Mouse (Mus musculus): ENCODE results near the gene Zcchc14. TPM values are rescaled to one million over a fixed set of nuclear protein-coding genes. Genes with fewer than 3 reads are reported as not detected.
A peak's percentile ranks its signal among the peaks of the same experiment; 100 is the strongest.

Zcchc14 gene
- polyA plus RNA-seq, 1 experiment = 18.2 TPM

DNA sequence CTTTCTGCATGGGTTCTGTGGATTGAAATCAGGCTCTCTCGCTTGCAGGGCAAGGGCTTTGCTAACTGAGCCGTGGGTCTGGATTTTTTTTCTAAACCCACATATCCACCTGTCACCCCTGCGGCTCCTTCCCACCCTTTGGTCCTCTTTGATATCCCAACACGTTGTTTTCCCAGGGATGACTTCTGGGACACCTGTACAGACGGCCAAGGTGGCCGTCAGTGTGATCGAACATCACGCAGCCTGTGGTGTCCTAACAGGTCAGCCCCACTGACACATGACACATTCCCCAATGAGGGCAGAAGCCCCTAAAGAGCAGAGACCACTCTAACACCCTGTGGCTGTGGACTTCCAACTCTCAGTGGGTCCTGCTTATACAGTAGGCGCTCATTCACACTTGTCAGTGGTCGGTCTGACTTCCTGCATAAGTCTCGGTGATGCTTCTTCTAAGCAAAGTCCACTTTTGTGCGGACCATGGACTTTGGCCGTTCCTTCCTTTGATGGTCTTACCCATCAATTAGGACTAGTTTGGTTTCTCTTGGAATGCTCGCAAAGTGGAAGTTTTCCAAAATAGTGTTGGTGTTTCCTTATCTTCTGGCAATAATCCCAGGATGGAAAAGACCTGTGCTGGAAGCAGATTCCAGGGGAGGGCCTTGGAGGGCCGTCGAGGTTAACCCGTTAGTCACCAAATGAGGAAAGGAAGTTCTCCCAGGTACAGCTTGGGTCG, 9.1 kb upstream of the Zcchc14 start:
- Histone ChIP-seq H3K79me3 (ENCODE audit: low read depth) (no peaks in the 10 kb centered on the region), H3K36me3 (ENCODE audit: control insufficient read depth, insufficient read depth) (no peaks in the 10 kb centered on the region), H3K79me2 (ENCODE audit: control insufficient read depth, insufficient read depth) (no peaks in the 10 kb centered on the region), H3ac (ENCODE audit: control insufficient read depth, insufficient read length, low read depth) (no peak overlapping the region), H3K4me3 (ENCODE audit: insufficient read depth, poor library complexity, severe bottlenecking) (no peak overlapping the region), H3K27me3 (ENCODE audit: control insufficient read depth, insufficient read depth, insufficient read length) (no peaks in the 10 kb centered on the region)
- TF ChIP-seq CEBPB (IDR thresholded peaks at IDR 0.05; ENCODE audit: low read depth) = no peak
- TF ChIP-seq CTCF (IDR thresholded peaks at IDR 0.05; ENCODE audit: control insufficient read depth, insufficient read depth, insufficient read length) = no peak
- no peak for TF ChIP-seq MYOG (IDR thresholded peaks at IDR 0.05; ENCODE audit: control insufficient read depth, extremely low read depth, insufficient read length)
- TF ChIP-seq MYOD1 (IDR thresholded peaks at IDR 0.05; ENCODE audit: control insufficient read depth, insufficient read length, low read depth) = no peak
- no peak for TF ChIP-seq USF1 (IDR thresholded peaks at IDR 0.05; ENCODE audit: low read depth)
- TF ChIP-seq MAX (IDR thresholded peaks at IDR 0.05) = no peak
- TF ChIP-seq FOSL1 (IDR thresholded peaks at IDR 0.05; ENCODE audit: insufficient read depth, low read length, poor library complexity, severe bottlenecking) = no peak

DNA sequence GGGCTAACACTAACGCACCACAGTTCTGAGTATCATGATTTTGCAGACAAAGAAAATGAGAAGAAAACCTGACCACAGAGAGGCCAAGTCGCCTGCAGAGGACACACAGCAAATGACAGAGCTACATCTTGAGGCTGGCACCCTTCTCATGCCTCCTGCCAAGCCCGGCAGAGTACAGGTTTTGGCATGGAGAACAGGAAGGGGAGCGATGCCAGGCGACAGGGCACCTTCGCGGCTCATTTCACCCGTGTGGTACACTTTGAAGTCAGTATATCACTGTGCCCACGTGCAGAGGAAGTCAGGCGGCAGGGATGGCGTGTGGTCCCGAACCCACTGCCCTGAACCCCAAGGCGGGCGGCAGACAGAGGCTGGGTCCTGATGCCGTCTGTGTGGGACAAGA, 7.9 kb upstream of the Zcchc14 start:
- Histone ChIP-seq H3K79me3 (ENCODE audit: low read depth) (no peaks in the 10 kb centered on the region), H3K36me3 (ENCODE audit: control insufficient read depth, insufficient read depth) (no peaks in the 10 kb centered on the region), H3ac (ENCODE audit: control insufficient read depth, insufficient read length, low read depth) (no peak overlapping the region), H3K79me2 (ENCODE audit: control insufficient read depth, insufficient read depth) (no peaks in the 10 kb centered on the region), H3K27me3 (ENCODE audit: control insufficient read depth, insufficient read depth, insufficient read length) (no peaks in the 10 kb centered on the region), H3K4me3 (ENCODE audit: insufficient read depth, poor library complexity, severe bottlenecking) (no peak overlapping the region)
- TF ChIP-seq MYOD1 (IDR thresholded peaks at IDR 0.05; ENCODE audit: control insufficient read depth, insufficient read length, low read depth) (no peak), FOSL1 (IDR thresholded peaks at IDR 0.05; ENCODE audit: insufficient read depth, low read length, poor library complexity, severe bottlenecking) (no peak), MAX (IDR thresholded peaks at IDR 0.05) (no peak), MYOG (IDR thresholded peaks at IDR 0.05; ENCODE audit: control insufficient read depth, extremely low read depth, insufficient read length) (no peak)

DNA sequence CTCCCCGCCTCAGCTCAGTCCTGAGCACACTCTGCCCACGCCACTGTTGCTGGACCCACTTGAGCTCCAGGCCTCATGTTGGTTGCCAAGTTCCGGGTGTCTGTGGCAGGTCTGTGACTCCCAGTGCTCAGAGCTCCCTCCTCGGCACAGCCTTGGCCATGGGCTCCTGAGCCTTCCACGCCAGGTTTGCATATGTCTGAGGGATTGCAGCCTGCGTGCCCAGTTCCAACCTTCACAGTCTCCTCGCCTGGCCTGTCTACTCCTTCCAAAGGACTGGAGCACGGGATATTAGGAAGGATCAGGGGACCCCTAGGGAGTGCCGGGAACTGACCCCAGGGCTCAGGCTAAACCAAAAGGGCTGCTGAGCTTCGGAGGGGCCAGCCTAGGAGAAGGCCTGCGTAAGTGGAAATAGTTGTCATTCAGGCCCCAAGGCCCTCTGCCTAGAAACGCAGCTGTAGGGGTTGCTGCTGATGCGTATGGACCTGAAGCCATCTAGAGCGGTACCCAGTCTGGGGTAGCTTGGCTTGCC, 2.3 kb upstream of the Zcchc14 start:
- Histone ChIP-seq H3K4me3 (ENCODE audit: insufficient read depth, poor library complexity, severe bottlenecking) (no peak overlapping the region), H3K79me3 (ENCODE audit: low read depth) (peaks cover 19% of the 10 kb centered on the region), H3K36me3 (ENCODE audit: control insufficient read depth, insufficient read depth) (peaks cover 12% of the 10 kb centered on the region), H3K79me2 (ENCODE audit: control insufficient read depth, insufficient read depth) (peaks cover 22% of the 10 kb centered on the region), H3K27me3 (ENCODE audit: control insufficient read depth, insufficient read depth, insufficient read length) (no peaks in the 10 kb centered on the region), H3ac (ENCODE audit: control insufficient read depth, insufficient read length, low read depth) (no peak overlapping the region)
- TF ChIP-seq CEBPB (IDR thresholded peaks at IDR 0.05; ENCODE audit: low read depth) (no peak), USF1 (IDR thresholded peaks at IDR 0.05; ENCODE audit: low read depth) (no peak), CTCF (IDR thresholded peaks at IDR 0.05; ENCODE audit: control insufficient read depth, insufficient read depth, insufficient read length) (no peak), MYOD1 (IDR thresholded peaks at IDR 0.05; ENCODE audit: control insufficient read depth, insufficient read length, low read depth) (no peak), FOSL1 (IDR thresholded peaks at IDR 0.05; ENCODE audit: insufficient read depth, low read length, poor library complexity, severe bottlenecking) (no peak), MAX (IDR thresholded peaks at IDR 0.05) (no peak), MYOG (IDR thresholded peaks at IDR 0.05; ENCODE audit: control insufficient read depth, extremely low read depth, insufficient read length) (no peak)

DNA sequence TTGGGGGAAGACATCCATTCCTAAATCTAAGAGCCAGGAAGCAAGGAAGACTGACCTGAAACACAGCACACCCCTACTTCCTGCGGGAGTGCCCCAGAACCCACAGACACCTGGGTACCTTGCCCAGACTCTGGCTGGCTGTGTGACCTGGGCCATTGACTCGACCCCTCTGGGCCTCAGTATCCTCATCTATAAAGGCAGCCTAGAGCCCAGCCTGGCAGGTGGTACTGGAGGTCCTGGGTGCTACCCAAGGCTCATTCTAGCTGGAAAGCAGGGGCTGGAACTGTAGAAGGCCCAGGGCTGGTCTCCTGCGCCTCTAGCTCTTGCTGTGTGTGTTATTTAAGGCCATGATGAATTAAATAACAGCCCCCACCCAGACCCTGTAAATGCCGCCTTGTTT, 1.4 kb upstream of the Zcchc14 start:
- H3K79me3 ChIP-seq (ENCODE audit: low read depth) = peaks cover 28% of the 10 kb centered on the region
- TF ChIP-seq FOSL1 (IDR thresholded peaks at IDR 0.05; ENCODE audit: insufficient read depth, low read length, poor library complexity, severe bottlenecking) (no peak), MYOD1 (IDR thresholded peaks at IDR 0.05; ENCODE audit: control insufficient read depth, insufficient read length, low read depth) (no peak), CTCF (IDR thresholded peaks at IDR 0.05; ENCODE audit: control insufficient read depth, insufficient read depth, insufficient read length) (no peak), USF1 (IDR thresholded peaks at IDR 0.05; ENCODE audit: low read depth) (no peak)
- peaks cover 12% of the 10 kb centered on the region for H3K36me3 ChIP-seq (ENCODE audit: control insufficient read depth, insufficient read depth)
- H3K27me3 ChIP-seq (ENCODE audit: control insufficient read depth, insufficient read depth, insufficient read length) = no peaks in the 10 kb centered on the region
- peaks cover 31% of the 10 kb centered on the region for H3K79me2 ChIP-seq (ENCODE audit: control insufficient read depth, insufficient read depth)
- no peak overlapping the region for H3ac ChIP-seq (ENCODE audit: control insufficient read depth, insufficient read length, low read depth)
- H3K4me3 ChIP-seq (ENCODE audit: insufficient read depth, poor library complexity, severe bottlenecking) = no peak overlapping the region

DNA sequence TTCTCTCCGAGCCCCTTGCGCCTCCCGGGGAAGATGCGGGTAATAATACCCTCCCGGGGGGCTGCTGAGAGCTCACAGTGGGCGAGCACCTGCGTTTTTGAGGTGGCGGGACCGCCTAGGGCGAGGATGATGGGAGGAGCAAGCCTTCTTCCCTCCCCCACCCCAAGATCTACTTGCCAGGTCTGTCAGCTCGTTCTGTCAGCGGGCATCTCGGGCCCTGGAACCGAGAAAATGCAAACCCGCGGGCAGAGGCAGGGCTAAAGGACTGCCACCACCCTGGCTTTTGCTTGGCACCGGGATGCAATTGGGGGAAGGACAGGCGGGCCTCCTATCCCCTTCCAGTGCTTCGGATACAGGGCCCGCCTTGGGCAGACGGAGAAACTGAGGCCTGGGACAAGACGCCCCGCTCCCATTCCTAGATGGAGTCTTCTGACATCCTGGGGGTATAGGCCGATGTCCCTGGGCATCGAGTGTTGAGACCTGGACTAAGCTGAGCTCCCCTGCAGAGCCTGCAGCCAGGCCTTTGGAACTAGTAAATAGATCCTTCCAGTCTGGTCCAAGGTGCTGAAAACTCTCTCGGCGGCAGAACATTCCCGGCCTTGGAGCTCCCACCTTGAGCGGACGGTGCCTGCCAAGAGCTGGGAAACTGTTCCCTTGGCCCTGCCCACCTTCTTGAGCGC, 779 bp upstream of the Zcchc14 start:
- Histone ChIP-seq H3K36me3 (ENCODE audit: control insufficient read depth, insufficient read depth) (peaks cover 12% of the 10 kb centered on the region), H3K79me2 (ENCODE audit: control insufficient read depth, insufficient read depth) (peaks cover 38% of the 10 kb centered on the region), H3K79me3 (ENCODE audit: low read depth) (peaks cover 34% of the 10 kb centered on the region), H3ac (ENCODE audit: control insufficient read depth, insufficient read length, low read depth) (peak overlapping the region; percentile 36), H3K27me3 (ENCODE audit: control insufficient read depth, insufficient read depth, insufficient read length) (no peaks in the 10 kb centered on the region), H3K4me3 (ENCODE audit: insufficient read depth, poor library complexity, severe bottlenecking) (peak overlapping the region; percentile 50)
- TF ChIP-seq MYOG (IDR thresholded peaks at IDR 0.05; ENCODE audit: control insufficient read depth, extremely low read depth, insufficient read length) (no peak), CEBPB (IDR thresholded peaks at IDR 0.05; ENCODE audit: low read depth) (no peak), FOSL1 (IDR thresholded peaks at IDR 0.05; ENCODE audit: insufficient read depth, low read length, poor library complexity, severe bottlenecking) (no peak), USF1 (IDR thresholded peaks at IDR 0.05; ENCODE audit: low read depth) (no peak), CTCF (IDR thresholded peaks at IDR 0.05; ENCODE audit: control insufficient read depth, insufficient read depth, insufficient read length) (no peak), MYOD1 (IDR thresholded peaks at IDR 0.05; ENCODE audit: control insufficient read depth, insufficient read length, low read depth) (no peak), MAX (IDR thresholded peaks at IDR 0.05) (no peak)

Measured in C2C12 (cell line).